Mouse (Mus musculus) neural tube, embryonic 15.5 days (tissue): ENCODE data around the gene Dll3. TPM values are rescaled to one million over a fixed set of nuclear protein-coding genes. Genes with fewer than 3 reads are reported as not detected.
A peak's percentile ranks its signal among the peaks of the same experiment; 100 is the strongest.

ENCODE experiments used
- ATAC-seq: fragments of 200-750 bp; cut with Nextera tagmentation; 2 replicates; pipeline ENCODE4 v1.8.0; 2017; ENCODE audit warnings: mild to moderate bottlenecking, moderate TSS enrichment, moderate library complexity; ENCODE audit not compliant: low FRiP score
- H3K27ac ChIP-seq: fragments of 300-500 bp; sonication (generic); replicated peaks from 2 replicates; pipeline ENCODE4 v1.5.1; 2015; ENCODE audit warnings: mild to moderate bottlenecking, inconsistent platforms
- H3K27me3 ChIP-seq: fragments of 300-500 bp; sonication (generic); replicated peaks from 2 replicates; pipeline ENCODE4 v1.6.1; 2015; ENCODE audit warnings: inconsistent platforms
- H3K36me3 ChIP-seq: fragments of 300-500 bp; sonication (generic); 2 replicates; pipeline ENCODE4 v1.6.1; 2015; ENCODE audit warnings: inconsistent platforms
- H3K4me1 ChIP-seq: fragments of 300-500 bp; sonication (generic); 2 replicates; pipeline ENCODE4 v1.6.1; 2015; ENCODE audit warnings: inconsistent platforms
- H3K4me2 ChIP-seq: fragments of 300-500 bp; sonication (generic); 2 replicates; pipeline ENCODE4 v1.6.1; 2015; ENCODE audit warnings: inconsistent platforms, mild to moderate bottlenecking, moderate library complexity
- H3K4me3 ChIP-seq: fragments of 300-500 bp; sonication (generic); replicated peaks from 2 replicates; pipeline ENCODE4 v1.5.1; 2015; ENCODE audit warnings: mild to moderate bottlenecking, inconsistent platforms
- H3K9ac ChIP-seq: fragments of 300-500 bp; sonication (generic); replicated peaks from 2 replicates; pipeline ENCODE4 v1.6.1; 2015; ENCODE audit warnings: mild to moderate bottlenecking, inconsistent platforms
- H3K9me3 ChIP-seq: fragments of 300-500 bp; sonication (generic); replicated peaks from 2 replicates; pipeline ENCODE4 v1.6.1; 2016; ENCODE audit warnings: inconsistent platforms
- WGBS: fragments of 180-500 bp; shearing (Covaris S2); methylation state at CpG from one replicate; pipeline ENCODE4 v1.1.7; 2015; ENCODE audit warnings: mixed read lengths; 5-methylcytosine and 5-hydroxymethylcytosine counted together
- polyA plus RNA-seq: library from polyadenylated mRNA; unstranded; fragments of >200 nt; fragmentation: Nextera tagmentation; extraction: Ambion mirVana; gene quantifications from 2 replicates; pipeline ENCODE4 v1.2.1, GENCODE M21; 2015

Gene Dll3
- polyA plus RNA-seq, 1 experiment from 2014 or later: 19.8 TPM

DNA sequence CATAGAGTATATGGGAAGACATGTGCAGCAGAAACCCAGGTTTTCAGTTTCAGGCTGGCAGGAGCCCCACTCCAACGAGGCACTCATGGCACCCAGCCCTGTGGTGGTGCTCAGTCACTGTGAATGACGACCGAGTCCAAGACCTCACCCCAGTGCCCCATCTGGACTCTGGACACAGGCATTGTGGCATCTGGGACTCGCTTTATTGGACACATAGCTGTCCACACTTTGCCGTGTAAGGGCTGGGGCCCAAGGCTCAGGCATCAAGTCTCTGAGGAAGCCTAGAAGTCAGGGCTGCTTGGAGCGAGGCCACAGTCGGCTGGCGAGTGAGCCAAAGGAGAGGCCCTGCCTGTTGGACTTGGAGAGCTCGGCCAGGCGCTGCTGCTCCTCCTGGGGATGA, 3.6 kb upstream of the Dll3 start:
- WGBS: 86% methylated on average over 10 of the region's 10 CpGs
- Histone ChIP-seq H3K4me3 (no peak overlapping the region), H3K4me2 (no peak overlapping the region), H3K9ac (no peak overlapping the region), H3K9me3 (no peaks in the 10 kb centered on the region), H3K27ac (no peak overlapping the region), H3K27me3 (no peaks in the 10 kb centered on the region), H3K36me3 (peaks cover 56% of the 10 kb centered on the region), H3K4me1 (peaks cover 34% of the 10 kb centered on the region)
- no peak for ATAC-seq

DNA sequence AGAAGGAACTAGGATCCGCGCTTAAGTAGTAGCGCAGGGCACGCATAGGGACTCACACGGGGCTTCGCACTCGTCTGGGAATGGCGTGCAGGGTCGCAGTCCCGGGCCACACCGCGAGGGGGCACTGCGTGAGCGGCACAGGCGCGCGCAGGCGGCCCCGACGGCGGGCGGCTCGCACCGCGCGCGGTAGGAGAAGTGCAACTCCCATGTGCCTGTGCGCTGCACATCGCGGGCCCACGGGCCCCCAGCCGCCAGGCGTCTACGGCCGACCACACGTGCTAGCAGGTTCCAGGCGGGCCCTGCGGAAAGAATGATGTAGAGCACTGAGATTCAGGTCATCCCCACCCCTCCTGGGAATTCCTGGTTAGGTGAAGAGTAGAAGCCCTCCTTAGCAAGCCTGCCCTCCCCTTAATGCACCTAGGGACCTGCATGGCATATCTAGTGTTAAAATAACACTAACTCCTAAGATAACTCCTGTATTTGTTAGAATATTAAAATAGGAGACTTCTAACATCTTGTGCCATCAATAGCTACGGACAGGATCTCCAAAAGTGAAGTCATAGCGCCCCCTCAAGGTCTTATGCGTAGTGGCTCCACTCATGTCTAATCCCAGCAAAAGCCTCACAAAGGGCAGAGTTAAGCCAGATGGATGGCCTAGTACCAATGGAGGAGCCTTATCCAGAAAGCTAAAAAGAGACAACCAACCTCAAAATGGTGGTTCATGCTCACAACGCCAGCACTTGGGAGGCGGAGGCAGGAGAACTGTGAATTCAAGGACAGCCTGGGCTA, 3.0 kb downstream of the Dll3 start:
- H3K36me3 ChIP-seq: no peaks in the 10 kb centered on the region
- WGBS: 11% methylated on average over 43 of the region's 43 CpGs
- no peak for ATAC-seq
- H3K27me3 ChIP-seq: peaks cover 5% of the 10 kb centered on the region; the same call in 1 of the 2 replicates
- H3K4me2 ChIP-seq: peak overlapping the region; percentile 54
- H3K9me3 ChIP-seq: no peaks in the 10 kb centered on the region
- H3K4me1 ChIP-seq: peaks cover 47% of the 10 kb centered on the region
- peak overlapping the region; percentile 20 for H3K4me3 ChIP-seq
- H3K9ac ChIP-seq: no peak overlapping the region
- H3K27ac ChIP-seq: no peak overlapping the region

DNA sequence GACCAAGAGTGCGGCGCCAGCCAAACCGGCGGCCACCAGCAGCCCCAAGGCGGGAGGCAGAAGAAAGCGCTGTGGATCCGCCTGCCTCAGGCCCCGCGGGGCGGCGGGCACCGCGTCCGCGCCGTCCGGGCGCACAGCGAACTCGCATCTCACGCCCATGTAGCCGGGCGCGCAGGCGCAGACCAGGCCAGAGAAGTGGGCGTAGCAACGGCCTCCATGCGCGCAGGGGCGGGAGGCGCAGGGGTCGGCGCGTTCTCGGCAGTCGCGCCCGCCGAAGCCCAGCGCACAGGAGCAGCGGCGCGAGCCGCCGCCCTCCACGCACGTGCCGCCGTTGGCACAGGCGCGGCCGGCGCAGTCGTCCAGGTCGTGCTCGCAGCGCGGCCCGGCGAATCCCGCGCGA, 7.6 kb downstream of the Dll3 start:
- H3K9me3 ChIP-seq: no peaks in the 10 kb centered on the region
- no peak overlapping the region for H3K27ac ChIP-seq
- peaks cover 31% of the 10 kb centered on the region for H3K27me3 ChIP-seq
- peak overlapping the region; percentile 70 for H3K4me2 ChIP-seq
- peak overlapping the region; percentile 53 for H3K9ac ChIP-seq
- ATAC-seq: peak; percentile 80
- peak overlapping the region; percentile 51 for H3K4me3 ChIP-seq
- WGBS: 4% methylated on average over 55 of the region's 63 CpGs
- peaks cover 36% of the 10 kb centered on the region for H3K4me1 ChIP-seq
- H3K36me3 ChIP-seq: no peaks in the 10 kb centered on the region

DNA sequence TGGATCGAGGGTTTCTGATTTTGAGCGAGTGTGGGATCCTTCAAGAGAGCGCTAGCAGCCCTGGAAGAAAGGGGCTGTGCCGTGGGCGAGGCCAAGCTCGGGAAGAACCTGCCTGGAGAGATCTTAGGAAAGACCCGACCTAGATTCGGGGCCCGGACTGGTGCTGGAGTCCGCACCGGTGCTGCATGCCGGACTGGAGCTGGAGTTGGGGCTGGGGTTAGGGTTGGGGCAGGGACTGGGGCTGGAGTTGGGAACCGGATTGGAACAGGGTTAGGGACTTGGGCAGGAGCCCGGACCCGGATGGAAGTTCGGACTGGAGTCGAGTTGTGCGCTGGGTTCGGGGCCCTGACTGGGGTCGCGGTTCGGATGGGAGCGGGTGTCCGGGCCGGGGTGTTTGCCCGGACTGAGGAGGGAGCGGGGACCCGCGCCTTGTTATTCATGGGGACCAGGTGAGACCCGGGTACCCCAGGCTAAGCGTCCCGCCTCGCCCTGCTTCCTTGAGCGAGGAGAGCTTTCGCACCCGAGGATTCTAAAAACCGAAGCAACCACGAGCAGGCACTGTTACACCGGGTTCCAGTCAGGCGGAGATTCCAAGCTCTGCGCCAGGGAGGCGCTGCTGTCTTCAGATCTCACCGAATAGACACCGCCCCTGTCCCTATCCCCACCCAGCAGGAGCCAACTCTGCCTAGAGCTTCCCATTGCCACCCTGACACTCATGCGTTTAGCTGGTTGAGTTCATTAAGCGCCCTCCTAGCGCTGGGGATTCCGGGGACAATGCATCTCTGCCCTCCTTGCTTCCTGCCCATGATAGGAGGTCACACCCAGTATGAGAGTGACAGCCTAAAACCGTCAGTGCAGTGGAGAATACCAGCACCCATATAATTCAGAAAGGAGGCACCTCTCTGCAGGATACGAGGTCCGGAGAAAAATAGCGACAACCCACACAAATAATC, 11.1 kb downstream of the Dll3 start, which contains the start of gene Selenov:
Gene Selenov (minus strand): TSS at position 549 of the 953 bp plus-strand sequence.
- no peak; the same call in 1 of the 2 replicates for ATAC-seq

GRCm38 (mm10) chr7:28290165-28290564, 11.9 kb downstream of the Dll3 start:
- Histone ChIP-seq H3K9ac (0 out of 2 replicates have a peak overlapping the region, but pooled peaks have one; percentile 34), H3K9me3 (no peaks in the 10 kb centered on the region), H3K4me3 (peak overlapping the region; percentile 32), H3K27me3 (peaks cover 36% of the 10 kb centered on the region), H3K4me1 (peaks cover 26% of the 10 kb centered on the region), H3K4me2 (peak overlapping the region; percentile 59), H3K36me3 (no peaks in the 10 kb centered on the region), H3K27ac (no peak overlapping the region)
- 0 out of 2 replicates have a peak, but pooled peaks have one; percentile 16 for ATAC-seq
- under 1% methylated on average over 18 of the region's 18 CpGs for WGBS

More for the DNA sequence above, 11.1 kb downstream of the Dll3 start, which contains the start of gene Selenov:
- WGBS: 1% methylated on average over 52 of the region's 52 CpGs
- Histone ChIP-seq H3K36me3 (no peaks in the 10 kb centered on the region), H3K9ac (peak within 1 kb of the TSS; percentile 34), H3K4me1 (peaks cover 26% of the 10 kb centered on the region), H3K27ac (no peak within 1 kb of the TSS), H3K4me2 (peak within 1 kb of the TSS; percentile 59), H3K9me3 (no peaks in the 10 kb centered on the region), H3K4me3 (peak within 1 kb of the TSS; percentile 32), H3K27me3 (peaks cover 36% of the 10 kb centered on the region)

GRCm38 (mm10) chr7:28280630-28281029, 21.4 kb downstream of the Dll3 start:
- Histone ChIP-seq H3K4me2 (no peak overlapping the region), H3K4me1 (peaks cover 16% of the 10 kb centered on the region), H3K4me3 (no peak overlapping the region), H3K9ac (no peak overlapping the region), H3K27me3 (no peaks in the 10 kb centered on the region), H3K9me3 (no peaks in the 10 kb centered on the region), H3K36me3 (no peaks in the 10 kb centered on the region), H3K27ac (no peak overlapping the region)
- WGBS: 84% methylated on average over 7 of the region's 7 CpGs
- ATAC-seq: no peak

DNA sequence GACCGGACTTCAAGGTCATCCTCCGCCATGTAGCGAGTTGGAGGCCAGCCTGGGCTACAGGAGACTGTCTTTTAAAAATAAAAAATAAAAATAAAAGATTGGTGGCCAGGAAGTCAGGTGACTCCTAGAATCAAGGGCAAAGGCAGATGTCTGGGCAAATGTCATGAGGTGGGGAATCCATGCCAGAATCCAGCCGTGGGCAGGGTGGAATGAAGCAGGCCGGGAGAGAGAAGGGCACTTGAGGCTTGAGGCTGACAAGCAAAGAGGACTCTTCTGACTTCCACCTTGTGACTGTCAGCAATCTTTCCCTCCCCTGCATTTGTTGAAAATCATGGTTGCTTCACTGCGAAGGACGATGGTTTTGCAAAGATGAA, 23.8 kb downstream of the Dll3 start:
- Histone ChIP-seq H3K9ac (peak overlapping the region; percentile 95), H3K4me2 (peak overlapping the region; percentile 95), H3K36me3 (0 out of 2 replicates have a peak, but pooled peaks cover 3% of the 10 kb centered on the region), H3K4me1 (peaks cover 16% of the 10 kb centered on the region), H3K27ac (peak overlapping the region; percentile 92), H3K9me3 (no peaks in the 10 kb centered on the region), H3K4me3 (peak overlapping the region; percentile 71), H3K27me3 (no peaks in the 10 kb centered on the region)
- WGBS: 87% methylated on average over 7 of the region's 7 CpGs
- no peak; the same call in 1 of the 2 replicates for ATAC-seq

DNA sequence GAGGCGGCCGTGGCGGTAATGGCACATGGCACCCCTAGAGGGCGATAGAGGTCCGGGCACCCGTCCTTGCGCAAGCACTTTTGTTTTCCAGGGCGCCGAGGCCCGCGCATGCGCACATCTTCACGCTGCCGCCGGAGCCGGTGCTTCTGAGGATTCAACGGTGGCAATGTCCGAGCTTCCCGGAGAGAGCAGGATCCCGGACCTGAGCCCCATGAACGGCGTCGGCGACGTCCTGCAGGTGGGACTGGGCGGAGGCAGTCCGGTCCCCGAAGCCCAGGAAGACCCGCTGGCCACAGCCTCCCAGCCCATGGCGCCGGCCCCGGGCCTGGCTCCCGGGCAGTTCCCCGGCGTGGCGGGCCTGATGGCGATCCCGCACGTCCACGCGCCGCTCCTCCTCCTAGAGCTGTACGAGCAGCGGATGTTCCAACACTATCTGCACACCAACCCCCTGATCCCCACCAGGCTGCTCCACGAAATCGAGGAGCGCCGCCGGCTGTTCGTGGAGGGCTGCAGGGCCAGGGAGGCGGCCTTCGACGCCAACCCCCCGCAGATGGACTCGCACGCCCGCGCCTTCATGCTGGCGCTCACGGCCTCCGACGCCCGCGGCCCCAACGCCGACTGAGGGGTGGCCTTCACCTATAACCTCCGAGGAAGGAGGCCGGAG, 24.3 kb downstream of the Dll3 start, which contains the start of gene Eid2b:
Gene Eid2b (plus strand): TSS at position 125 of the 664 bp plus-strand sequence.
- Histone ChIP-seq H3K27me3 (no peaks in the 10 kb centered on the region), H3K36me3 (peaks cover 8% of the 10 kb centered on the region), H3K9me3 (no peaks in the 10 kb centered on the region), H3K4me1 (peaks cover 16% of the 10 kb centered on the region), H3K9ac (peak within 1 kb of the TSS; percentile 95), H3K27ac (peak within 1 kb of the TSS; percentile 92), H3K4me3 (peak within 1 kb of the TSS; percentile 71), H3K4me2 (peak within 1 kb of the TSS; percentile 95)
- 2% methylated on average over 67 of the region's 68 CpGs for WGBS
- ATAC-seq: peak; percentile 74

GRCm38 (mm10) chr7:28277237-28277614, 24.8 kb downstream of the Dll3 start:
- ATAC-seq: peak; percentile 8; the same call in 1 of the 2 replicates
- H3K4me3 ChIP-seq: 0 out of 2 replicates have a peak overlapping the region, but pooled peaks have one; percentile 71
- H3K9me3 ChIP-seq: no peaks in the 10 kb centered on the region
- H3K4me1 ChIP-seq: peaks cover 16% of the 10 kb centered on the region
- 54% methylated on average over 8 of the region's 8 CpGs for WGBS
- H3K27ac ChIP-seq: no peak overlapping the region
- no peak overlapping the region for H3K4me2 ChIP-seq
- H3K27me3 ChIP-seq: no peaks in the 10 kb centered on the region
- peaks cover 13% of the 10 kb centered on the region for H3K36me3 ChIP-seq
- H3K9ac ChIP-seq: no peak overlapping the region

DNA sequence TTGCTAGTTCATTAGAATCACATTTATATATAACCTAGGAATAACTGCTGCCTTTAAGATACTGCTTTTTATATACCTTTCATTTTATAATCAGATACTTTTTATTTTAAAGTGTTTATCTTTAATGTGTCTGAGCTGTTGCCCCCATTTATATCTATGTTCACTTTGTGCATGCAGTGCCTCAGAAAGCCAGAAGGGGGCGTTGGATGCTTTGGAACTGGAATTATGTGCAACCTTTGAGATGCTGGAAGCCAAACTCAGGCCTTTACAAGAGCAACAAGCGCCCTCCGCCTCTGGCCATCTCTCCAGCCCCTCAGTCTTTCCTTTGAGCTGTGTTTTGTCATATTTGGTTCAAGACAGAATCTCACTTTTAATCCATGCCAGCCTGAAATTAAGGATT, 30.3 kb downstream of the Dll3 start:
- 76% methylated on average over 3 of the region's 3 CpGs for WGBS

DNA sequence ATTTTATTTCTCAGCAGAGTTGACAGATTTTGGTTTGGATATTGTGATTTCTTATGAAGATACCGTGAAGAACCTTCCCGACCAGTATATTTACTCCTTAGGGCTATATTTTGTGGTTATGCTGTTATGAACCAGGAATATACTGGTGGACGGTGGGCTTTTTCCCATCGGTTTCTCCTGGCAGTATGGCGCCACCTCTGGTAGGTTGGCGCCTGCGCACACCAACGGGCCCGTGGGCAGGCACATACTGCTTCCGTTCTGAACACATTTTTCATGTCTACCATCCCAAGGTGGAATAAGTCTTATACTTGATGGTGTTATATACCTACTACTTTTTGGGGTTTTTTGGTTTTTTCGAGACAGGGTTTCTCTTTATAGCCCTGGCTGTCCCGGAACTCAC, 32.7 kb downstream of the Dll3 start:
- 93% methylated on average over 12 of the region's 12 CpGs for WGBS
- peak overlapping the region; percentile 6 for H3K4me3 ChIP-seq

More for the DNA sequence above, 30.3 kb downstream of the Dll3 start:
- no peak for ATAC-seq
- Histone ChIP-seq H3K36me3 (peaks cover 25% of the 10 kb centered on the region), H3K9me3 (no peaks in the 10 kb centered on the region), H3K27me3 (no peaks in the 10 kb centered on the region), H3K27ac (no peak overlapping the region), H3K9ac (no peak overlapping the region), H3K4me2 (no peak overlapping the region), H3K4me1 (peaks cover 24% of the 10 kb centered on the region), H3K4me3 (no peak overlapping the region)

More for the DNA sequence above, 32.7 kb downstream of the Dll3 start:
- no peaks in the 10 kb centered on the region for H3K9me3 ChIP-seq
- ATAC-seq: no peak
- H3K27ac ChIP-seq: no peak overlapping the region
- no peaks in the 10 kb centered on the region for H3K27me3 ChIP-seq
- H3K4me2 ChIP-seq: peak overlapping the region; percentile 70
- no peak overlapping the region for H3K9ac ChIP-seq
- peaks cover 24% of the 10 kb centered on the region for H3K36me3 ChIP-seq
- peaks cover 24% of the 10 kb centered on the region for H3K4me1 ChIP-seq
